In the genomic region with DNA sequence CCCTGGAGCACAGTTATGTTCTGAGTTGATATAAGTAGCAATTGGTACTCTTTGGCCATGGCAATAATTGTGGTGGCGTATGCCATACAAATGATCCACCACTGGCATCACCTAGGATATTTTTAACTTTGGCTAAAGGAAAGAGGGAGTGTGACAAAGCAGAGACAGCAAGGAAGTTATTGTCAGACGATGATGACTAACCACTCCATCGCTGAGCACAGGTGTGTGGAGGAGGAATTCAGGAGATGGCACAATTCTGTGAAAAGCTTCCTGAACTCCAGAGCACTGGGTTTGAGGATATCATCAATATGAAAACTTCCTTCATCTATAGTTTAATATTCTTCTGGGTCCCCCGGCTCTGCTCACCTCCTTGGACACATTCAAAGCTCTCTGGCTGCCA, we compare ENCODE assay signal across 25 mouse cellular contexts.
"Had no signal": no experiment of that assay in that cellular context is flagged by ENCODE, and none has a peak within 500 bp of the region (broad histone marks: within the 10 kb centered on the region; RNA-seq: fewer than 3 reads in every experiment).

No protein-coding gene starts in this region.

- DNase-seq: gastrocnemius, adult 2 months; gastrocnemius, postnatal 10 days; gastrocnemius, postnatal 25 days; heart, adult 18-20 months; heart, postnatal 10 days; heart, postnatal 4 days; kidney, adult 18-20 months; kidney, adult 8-10 months; kidney, postnatal 10 days; kidney, postnatal 25 days; kidney, postnatal 4 days; layer of hippocampus, adult 9-11 months; liver; liver, embryonic 13.5 days had no signal

- H3K4me3 ChIP-seq: gastrocnemius, adult 2 months; heart, embryonic 10.5 days; heart, embryonic 12.5 days; hindbrain, embryonic 10.5 days; hindbrain, embryonic 12.5 days; intestine, embryonic 15.5 days; limb, embryonic 10.5 days; limb, embryonic 12.5 days; liver, embryonic 13.5 days had no signal

- H3K27ac ChIP-seq: gastrocnemius, adult 2 months; heart, embryonic 10.5 days; hindbrain, embryonic 10.5 days; hindbrain, embryonic 12.5 days; hindbrain, embryonic 14.5 days; intestine, embryonic 15.5 days; limb, embryonic 10.5 days; limb, embryonic 12.5 days; liver, embryonic 13.5 days had no signal

- ATAC-seq: hindbrain, embryonic 16.5 days; inflammation-experienced regulatory T-cells, adult 6 months; intestine, embryonic 15.5 days; intestine, postnatal 0 days had no signal
